Mouse (Mus musculus): ENCODE measurements around the gene Olfr508. TPM values are rescaled to one million over a fixed set of nuclear protein-coding genes. Genes with fewer than 3 reads are reported as not detected.
"Not testable (repeated sequence)": the region's sequence is repeated elsewhere in the genome, so short reads cannot be mapped to it uniquely, and the experiment has no call there.

Gene Olfr508
- polyA plus RNA-seq (2015; fragmentation: Nextera tagmentation; extraction: Ambion mirVana) = not detected in 2 replicates

DNA sequence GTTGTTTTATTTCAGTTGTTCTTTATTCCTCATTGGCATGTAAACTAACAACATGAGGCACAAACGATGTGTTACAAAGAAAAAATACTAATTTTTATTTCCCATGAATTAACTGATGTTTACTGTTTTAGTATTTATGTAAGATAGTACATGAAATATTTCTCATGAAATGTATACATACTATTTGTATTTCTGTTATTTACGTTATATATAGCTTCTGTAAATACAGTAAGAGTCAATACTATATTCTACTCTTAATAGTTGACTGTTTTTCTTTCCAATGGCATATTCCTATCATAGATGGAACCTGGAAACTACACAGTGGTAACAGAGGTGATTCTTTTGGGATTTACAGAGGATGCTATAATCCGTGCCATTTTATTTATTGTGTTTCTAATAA lies at the start of gene Olfr508:
Olfr508 (plus strand) TSS at position 301 of the 400 bp plus-strand sequence.
- H3K4me1 ChIP-seq = no peaks in the 10 kb centered on the region
- H3K27me3 ChIP-seq = no peaks in the 10 kb centered on the region
- H3K36me3 ChIP-seq = no peaks in the 10 kb centered on the region
- no peak for ATAC-seq (replicated peaks)
- H3K4me2 ChIP-seq (replicated peaks) = no peak within 1 kb of the TSS
- 87% methylated on average over 3 of the region's 3 CpGs for WGBS
- H3K9ac ChIP-seq (replicated peaks) = no peak within 1 kb of the TSS
- H3K9me3 ChIP-seq = no peaks in the 10 kb centered on the region
- H3K27ac ChIP-seq (replicated peaks) = no peak within 1 kb of the TSS
- no peak within 1 kb of the TSS for H3K4me3 ChIP-seq

GRCm38 (mm10) chr7:108589797-108590196 lies 40.0 kb upstream of the Olfr508 start:
- WGBS = 89% methylated on average over 1 of the region's 1 CpGs
- H3K36me3 ChIP-seq = no peaks in the 10 kb centered on the region
- no peaks in the 10 kb centered on the region for H3K9me3 ChIP-seq
- H3K4me3 ChIP-seq = no peak overlapping the region
- no peaks in the 10 kb centered on the region for H3K27me3 ChIP-seq
- ATAC-seq (replicated peaks) = no peak
- no peak overlapping the region for H3K27ac ChIP-seq (replicated peaks)
- H3K4me1 ChIP-seq = no peaks in the 10 kb centered on the region
- no peak overlapping the region for H3K4me2 ChIP-seq (replicated peaks)
- no peak overlapping the region for H3K9ac ChIP-seq (replicated peaks)

GRCm38 (mm10) chr7:108601916-108602315 lies 27.9 kb upstream of the Olfr508 start:
- H3K9ac ChIP-seq (replicated peaks); H3K27me3 ChIP-seq; H3K36me3 ChIP-seq; H3K4me2 ChIP-seq (replicated peaks); H3K4me1 ChIP-seq; H3K4me3 ChIP-seq; ATAC-seq (replicated peaks); H3K9me3 ChIP-seq; H3K27ac ChIP-seq (replicated peaks): not testable (repeated sequence)
- WGBS = 80% methylated on average over 3 of the region's 3 CpGs

- H3K27me3 ChIP-seq = no peaks in the 10 kb centered on the region
- H3K4me3 ChIP-seq = no peak within 1 kb of the TSS
- ATAC-seq (replicated peaks) = no peak
- H3K27ac ChIP-seq (replicated peaks) = no peak within 1 kb of the TSS
- no peak within 1 kb of the TSS for H3K4me2 ChIP-seq (replicated peaks)
- no peaks in the 10 kb centered on the region for H3K36me3 ChIP-seq
- no peak within 1 kb of the TSS for H3K9ac ChIP-seq (replicated peaks)
- H3K4me1 ChIP-seq = no peaks in the 10 kb centered on the region
- no peaks in the 10 kb centered on the region for H3K9me3 ChIP-seq
These were observed 19.3 kb upstream of the Olfr508 start, which contains the start of gene Olfr506 for GRCm38 (mm10) chr7:108610487-108610886. Gene Olfr506 (plus strand): TSS chr7:108610787.

- Histone ChIP-seq H3K27ac (replicated peaks) (no peak overlapping the region), H3K36me3 (no peaks in the 10 kb centered on the region), H3K4me2 (replicated peaks) (no peak overlapping the region), H3K4me1 (no peaks in the 10 kb centered on the region), H3K4me3 (no peak overlapping the region), H3K9me3 (no peaks in the 10 kb centered on the region), H3K27me3 (no peaks in the 10 kb centered on the region), H3K9ac (replicated peaks) (no peak overlapping the region)
- ATAC-seq (replicated peaks) = no peak
- 81% methylated on average over 2 of the region's 2 CpGs for WGBS
These were observed 15.7 kb upstream of the Olfr508 start for GRCm38 (mm10) chr7:108614110-108614509.

DNA sequence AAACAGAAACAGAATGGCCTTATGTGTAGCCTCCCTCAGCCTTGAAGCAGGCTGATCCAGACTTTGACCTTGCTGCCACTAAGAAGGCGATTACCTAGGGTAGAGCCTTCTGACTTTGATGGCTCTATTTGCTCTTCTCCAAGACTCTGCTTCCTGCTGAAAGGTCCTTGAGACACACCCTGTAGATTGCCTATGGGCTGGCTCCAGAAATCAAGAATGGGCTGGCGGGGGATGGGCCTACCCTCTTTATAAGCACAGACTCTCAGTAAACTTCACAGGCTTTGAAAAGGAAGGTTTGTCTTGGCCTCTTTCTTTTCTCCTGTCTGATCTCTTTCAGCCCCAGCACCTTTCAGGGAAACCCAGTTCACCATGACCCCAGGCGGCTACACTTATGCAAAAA lies 13.0 kb upstream of the Olfr508 start:
- ATAC-seq (replicated peaks); H3K4me3 ChIP-seq; H3K27ac ChIP-seq (replicated peaks); H3K27me3 ChIP-seq; H3K4me2 ChIP-seq (replicated peaks); H3K4me1 ChIP-seq; H3K36me3 ChIP-seq; H3K9ac ChIP-seq (replicated peaks); H3K9me3 ChIP-seq: not testable (repeated sequence)
- WGBS = 65% methylated on average over 3 of the region's 3 CpGs

GRCm38 (mm10) chr7:108621514-108621913 lies 8.3 kb upstream of the Olfr508 start, which contains the start of gene Olfr507:
Gene Olfr507 (plus strand): TSS chr7:108621814.
- Histone ChIP-seq H3K4me2 (replicated peaks) (no peak within 1 kb of the TSS), H3K4me3 (no peak within 1 kb of the TSS), H3K27me3 (no peaks in the 10 kb centered on the region), H3K4me1 (no peaks in the 10 kb centered on the region), H3K27ac (replicated peaks) (no peak within 1 kb of the TSS), H3K9me3 (no peaks in the 10 kb centered on the region), H3K9ac (replicated peaks) (no peak within 1 kb of the TSS), H3K36me3 (no peaks in the 10 kb centered on the region)
- ATAC-seq (replicated peaks) = no peak
- WGBS = 83% methylated on average over 2 of the region's 2 CpGs

DNA sequence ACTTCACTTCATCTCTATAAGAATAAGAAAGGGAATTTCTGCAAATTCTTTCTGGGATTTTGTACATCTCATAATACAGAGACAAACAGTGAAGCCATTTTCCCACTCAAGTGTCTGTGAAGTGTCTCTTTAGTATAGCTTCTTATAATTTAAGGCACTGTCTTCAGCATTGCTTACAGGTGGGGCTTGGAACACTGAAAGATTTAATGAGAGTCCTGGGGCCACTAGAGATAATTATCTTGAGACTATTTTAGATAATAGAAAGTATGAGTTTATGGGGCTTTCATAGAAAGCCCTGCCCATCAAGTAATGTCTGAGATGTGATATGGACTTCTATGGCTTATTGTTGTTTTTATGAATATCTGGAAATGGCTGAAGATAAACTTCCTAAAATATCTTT lies 22.0 kb downstream of the Olfr508 start, which contains the start of gene Olfr509:
Olfr509 (minus strand) TSS at position 101 of the 400 bp plus-strand sequence.
- H3K27ac ChIP-seq (replicated peaks) = no peak within 1 kb of the TSS
- no peak within 1 kb of the TSS for H3K4me3 ChIP-seq
- no peak for ATAC-seq (replicated peaks)
- no peaks in the 10 kb centered on the region for H3K4me1 ChIP-seq
- no peaks in the 10 kb centered on the region for H3K36me3 ChIP-seq
- H3K4me2 ChIP-seq (replicated peaks) = no peak within 1 kb of the TSS
- no peaks in the 10 kb centered on the region for H3K27me3 ChIP-seq
- H3K9me3 ChIP-seq = no peaks in the 10 kb centered on the region
- no peak within 1 kb of the TSS for H3K9ac ChIP-seq (replicated peaks)

GRCm38 (mm10) chr7:108662419-108662818 lies 32.6 kb downstream of the Olfr508 start:
- WGBS = 82% methylated on average over 3 of the region's 3 CpGs
- no peaks in the 10 kb centered on the region for H3K36me3 ChIP-seq
- no peak overlapping the region for H3K27ac ChIP-seq (replicated peaks)
- no peaks in the 10 kb centered on the region for H3K9me3 ChIP-seq
- H3K4me2 ChIP-seq (replicated peaks) = no peak overlapping the region
- H3K27me3 ChIP-seq = no peaks in the 10 kb centered on the region
- H3K9ac ChIP-seq (replicated peaks) = no peak overlapping the region
- no peak overlapping the region for H3K4me3 ChIP-seq
- no peaks in the 10 kb centered on the region for H3K4me1 ChIP-seq
- no peak for ATAC-seq (replicated peaks)

DNA sequence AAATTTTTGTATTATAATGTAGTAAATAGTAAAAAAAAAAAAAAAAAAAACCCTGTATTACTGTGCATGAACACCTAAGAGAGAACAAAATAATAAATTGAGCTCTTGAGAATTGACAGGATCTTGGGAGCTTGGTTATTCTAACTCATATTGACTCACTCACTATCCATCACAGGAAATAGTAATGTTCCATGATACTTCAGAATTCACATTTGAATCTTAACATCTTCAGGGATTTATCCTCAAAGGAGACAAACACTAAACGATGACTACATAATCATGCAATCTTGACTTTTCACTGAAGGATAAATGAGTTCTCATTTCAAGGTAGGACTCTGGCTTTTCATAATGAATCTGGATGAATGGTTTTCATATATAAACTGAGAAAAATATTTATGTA lies 36.3 kb downstream of the Olfr508 start, which contains the start of gene Olfr510:
Olfr510 (plus strand) TSS at position 301 of the 400 bp plus-strand sequence.
- WGBS = 92% methylated on average over 1 of the region's 1 CpGs
- no peak within 1 kb of the TSS for H3K9ac ChIP-seq (replicated peaks)
- ATAC-seq (replicated peaks) = no peak
- no peaks in the 10 kb centered on the region for H3K27me3 ChIP-seq
- no peak within 1 kb of the TSS for H3K4me3 ChIP-seq
- no peaks in the 10 kb centered on the region for H3K4me1 ChIP-seq
- no peak within 1 kb of the TSS for H3K4me2 ChIP-seq (replicated peaks)
- H3K36me3 ChIP-seq = no peaks in the 10 kb centered on the region
- H3K27ac ChIP-seq (replicated peaks) = no peak within 1 kb of the TSS
- H3K9me3 ChIP-seq = no peaks in the 10 kb centered on the region

DNA sequence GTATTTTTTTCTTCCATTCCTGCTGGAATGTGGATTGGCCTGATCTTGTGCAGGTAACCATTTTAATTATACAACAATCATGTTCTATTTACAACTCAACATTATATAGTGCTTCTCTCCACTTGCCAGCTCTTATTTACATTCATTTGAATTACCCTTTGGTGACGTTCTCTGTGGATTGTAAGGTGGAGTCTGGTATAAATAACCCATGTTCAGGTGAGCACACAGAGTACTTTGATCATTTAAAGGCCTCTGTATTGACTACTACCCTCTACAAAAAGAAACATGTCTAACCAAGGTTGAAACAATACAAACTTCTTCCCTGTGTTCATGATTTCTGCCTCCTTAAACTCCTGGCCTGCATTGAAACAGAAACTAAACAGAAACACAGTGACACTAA lies 41.3 kb downstream of the Olfr508 start:
- ATAC-seq (replicated peaks) = no peak
- Histone ChIP-seq H3K36me3 (no peaks in the 10 kb centered on the region), H3K27me3 (no peaks in the 10 kb centered on the region), H3K4me3 (no peak overlapping the region), H3K9ac (replicated peaks) (no peak overlapping the region), H3K4me1 (no peaks in the 10 kb centered on the region), H3K27ac (replicated peaks) (no peak overlapping the region), H3K4me2 (replicated peaks) (no peak overlapping the region), H3K9me3 (no peaks in the 10 kb centered on the region)
- 71% methylated on average over 1 of the region's 1 CpGs for WGBS

GRCm38 (mm10) chr7:108678886-108679285 lies 49.1 kb downstream of the Olfr508 start:
- Histone ChIP-seq H3K27ac (replicated peaks) (no peak overlapping the region), H3K9ac (replicated peaks) (no peak overlapping the region), H3K36me3 (no peaks in the 10 kb centered on the region), H3K4me3 (no peak overlapping the region), H3K4me2 (replicated peaks) (no peak overlapping the region), H3K27me3 (no peaks in the 10 kb centered on the region), H3K9me3 (no peaks in the 10 kb centered on the region), H3K4me1 (no peaks in the 10 kb centered on the region)
- WGBS = 88% methylated on average over 4 of the region's 4 CpGs
- no peak for ATAC-seq (replicated peaks)
